Mouse (Mus musculus): ENCODE results near the gene Klf9. TPM values are rescaled to one million over a fixed set of nuclear protein-coding genes. Genes with fewer than 3 reads are reported as not detected.
A peak's percentile ranks its signal among the peaks of the same experiment; 100 is the strongest.
"Not testable (repeated sequence)": the region's sequence is repeated elsewhere in the genome, so short reads cannot be mapped to it uniquely, and the experiment has no call there.

The Klf9 gene
- polyA plus RNA-seq, 1 experiment from 2014 or later = 1.8 TPM

DNA sequence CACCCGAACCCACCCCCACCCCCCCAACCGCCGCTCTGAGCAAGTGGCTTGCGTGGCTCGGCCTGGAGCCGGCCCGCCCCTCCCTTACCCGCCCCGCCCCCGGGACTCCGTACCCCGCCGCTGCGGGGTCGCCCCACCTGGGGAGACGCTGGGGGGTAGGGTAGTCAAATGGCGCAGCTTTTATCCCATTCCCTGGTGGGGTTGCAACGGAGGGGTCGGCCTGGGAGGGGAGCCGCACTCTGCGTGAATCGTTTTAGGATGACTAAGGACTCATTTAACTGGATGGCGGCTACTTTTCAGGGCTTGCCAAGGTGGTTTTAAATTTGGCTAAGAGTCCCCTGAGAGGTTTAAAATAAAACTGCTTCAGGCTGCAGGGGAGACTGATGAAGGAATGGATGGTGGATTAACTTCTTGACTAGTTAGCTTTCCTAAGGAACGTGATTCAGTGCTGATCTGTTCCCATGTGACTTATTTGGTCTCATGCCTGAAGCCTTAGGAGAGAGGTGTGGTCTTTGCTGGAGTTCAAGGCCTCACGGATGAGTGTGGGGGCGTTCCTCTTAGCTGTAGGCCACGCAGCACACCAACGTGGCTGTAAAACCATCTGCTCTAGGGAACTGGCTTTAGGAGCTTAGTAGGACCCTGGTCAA, 1.5 kb downstream of the Klf9 start:
- WGBS = 4% methylated on average over 27 of the region's 28 CpGs
- Histone ChIP-seq H3K4me2 (ENCODE audit: low read length) (peak overlapping the region; percentile 97), H3K4me3 (ENCODE audit: control insufficient read depth in 1 of 2, insufficient read depth in 1 of 2, low read depth in 1 of 2, low read length in 2 of 2) (peak overlapping the region; percentile 61 to 62), H3K9ac (ENCODE audit: low read length) (peak overlapping the region; percentile 79), H3K9me3 (ENCODE audit: control insufficient read depth, low read length) (no peaks in the 10 kb centered on the region), H3K4me1 (ENCODE audit: control insufficient read depth in 2 of 2, insufficient read depth in 2 of 2, low read length in 2 of 2) (peaks cover 6 to 12% of the 10 kb centered on the region in 2 experiments), H3K27ac (replicated peaks in 1 of 2; ENCODE audit: control insufficient read depth in 1 of 2, insufficient read depth in 1 of 2, low read depth in 2 of 2, low read length in 2 of 2) (no peak overlapping the region), H3K36me3 (ENCODE audit: control insufficient read depth, insufficient read depth, low read length) (no peaks in the 10 kb centered on the region), H3K27me3 (ENCODE audit: control insufficient read depth, insufficient read depth, low read length) (no peaks in the 10 kb centered on the region)
- ATAC-seq (ENCODE audit: insufficient number of reproducible peaks, insufficient read depth, low FRiP score, low read depth) = no peak

- no peak for ATAC-seq (ENCODE audit: insufficient number of reproducible peaks, insufficient read depth, low FRiP score, low read depth)
- no peak overlapping the region for H3K27ac ChIP-seq (replicated peaks in 1 of 2; ENCODE audit: control insufficient read depth in 1 of 2, insufficient read depth in 1 of 2, low read depth in 2 of 2, low read length in 2 of 2)
- WGBS = 65% methylated on average over 7 of the region's 7 CpGs
- no peaks in the 10 kb centered on the region for H3K27me3 ChIP-seq (ENCODE audit: control insufficient read depth, insufficient read depth, low read length)
- no peak overlapping the region for H3K9ac ChIP-seq (ENCODE audit: low read length)
- peak overlapping the region; percentile 97 for H3K4me2 ChIP-seq (ENCODE audit: low read length)
- peaks cover 6 to 12% of the 10 kb centered on the region in 2 experiments for H3K4me1 ChIP-seq (ENCODE audit: control insufficient read depth in 2 of 2, insufficient read depth in 2 of 2, low read length in 2 of 2)
- no peaks in the 10 kb centered on the region for H3K9me3 ChIP-seq (ENCODE audit: control insufficient read depth, low read length)
- no peaks in the 10 kb centered on the region for H3K36me3 ChIP-seq (ENCODE audit: control insufficient read depth, insufficient read depth, low read length)
- H3K4me3 ChIP-seq (ENCODE audit: control insufficient read depth in 1 of 2, insufficient read depth in 1 of 2, low read depth in 1 of 2, low read length in 2 of 2) = peak overlapping the region in 1 of 2 experiments; percentile 62; a peak in 1 of 4 replicates
These were observed 2.0 kb downstream of the Klf9 start for GRCm38 (mm10) chr19:23143074-23143445.

DNA sequence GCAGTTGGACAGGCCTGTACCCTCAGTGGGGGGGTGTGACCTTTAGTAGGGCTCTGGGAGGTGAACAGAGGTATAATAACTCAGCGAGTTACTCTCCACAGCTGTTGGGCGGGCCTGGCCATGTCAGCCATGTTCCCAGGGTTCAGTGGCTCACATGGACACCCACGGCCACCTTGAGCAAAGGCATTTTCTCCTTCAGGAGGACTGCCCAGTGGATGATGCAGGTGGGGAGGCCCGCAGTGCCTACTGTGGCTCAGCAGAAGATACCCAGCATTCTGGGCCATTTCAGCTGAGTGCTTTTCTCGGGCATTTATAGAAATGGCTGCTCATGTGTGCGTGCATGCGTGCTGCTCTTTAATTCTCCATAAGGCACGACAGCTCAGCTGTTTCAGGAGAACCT, 2.5 kb downstream of the Klf9 start:
- Histone ChIP-seq H3K27ac (replicated peaks in 1 of 2; ENCODE audit: control insufficient read depth in 1 of 2, insufficient read depth in 1 of 2, low read depth in 2 of 2, low read length in 2 of 2) (no peak overlapping the region), H3K4me3 (ENCODE audit: control insufficient read depth in 1 of 2, insufficient read depth in 1 of 2, low read depth in 1 of 2, low read length in 2 of 2) (no peak overlapping the region), H3K4me2 (ENCODE audit: low read length) (no peak overlapping the region), H3K9me3 (ENCODE audit: control insufficient read depth, low read length) (no peaks in the 10 kb centered on the region), H3K9ac (ENCODE audit: low read length) (no peak overlapping the region), H3K4me1 (ENCODE audit: control insufficient read depth in 2 of 2, insufficient read depth in 2 of 2, low read length in 2 of 2) (peaks cover 6 to 12% of the 10 kb centered on the region in 2 experiments), H3K27me3 (ENCODE audit: control insufficient read depth, insufficient read depth, low read length) (no peaks in the 10 kb centered on the region), H3K36me3 (ENCODE audit: control insufficient read depth, insufficient read depth, low read length) (no peaks in the 10 kb centered on the region)
- 84% methylated on average over 8 of the region's 8 CpGs for WGBS
- ATAC-seq (ENCODE audit: insufficient number of reproducible peaks, insufficient read depth, low FRiP score, low read depth) = no peak

DNA sequence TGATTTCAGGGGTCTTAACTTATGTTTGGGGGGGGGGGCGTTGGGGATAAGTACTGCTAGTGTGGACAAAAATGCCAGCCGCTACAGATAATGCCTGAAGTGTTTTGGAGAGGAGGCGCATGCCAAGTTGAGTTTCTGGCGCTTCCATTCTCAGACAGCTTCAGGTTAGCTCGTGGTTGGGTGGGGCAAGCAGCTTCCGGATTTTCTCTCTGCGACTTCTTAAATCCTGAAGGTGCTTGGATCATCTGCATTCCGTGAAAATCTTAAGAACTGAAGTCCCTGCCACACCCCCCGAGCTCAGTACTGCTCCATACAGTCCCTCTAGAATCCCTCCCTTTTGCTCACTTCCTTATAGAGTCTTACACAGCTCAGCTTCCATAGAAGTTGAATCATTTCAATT, 3.0 kb downstream of the Klf9 start:
- H3K36me3 ChIP-seq (ENCODE audit: control insufficient read depth, insufficient read depth, low read length) = no peaks in the 10 kb centered on the region
- WGBS = 41% methylated on average over 9 of the region's 9 CpGs
- no peak overlapping the region for H3K9ac ChIP-seq (ENCODE audit: low read length)
- H3K9me3 ChIP-seq (ENCODE audit: control insufficient read depth, low read length) = no peaks in the 10 kb centered on the region
- H3K27ac ChIP-seq (replicated peaks in 1 of 2; ENCODE audit: control insufficient read depth in 1 of 2, insufficient read depth in 1 of 2, low read depth in 2 of 2, low read length in 2 of 2) = no peak overlapping the region
- no peak overlapping the region for H3K4me2 ChIP-seq (ENCODE audit: low read length)
- no peak for ATAC-seq (ENCODE audit: insufficient number of reproducible peaks, insufficient read depth, low FRiP score, low read depth)
- H3K4me3 ChIP-seq (ENCODE audit: control insufficient read depth in 1 of 2, insufficient read depth in 1 of 2, low read depth in 1 of 2, low read length in 2 of 2) = no peak overlapping the region
- H3K27me3 ChIP-seq (ENCODE audit: control insufficient read depth, insufficient read depth, low read length) = no peaks in the 10 kb centered on the region
- H3K4me1 ChIP-seq (ENCODE audit: control insufficient read depth in 2 of 2, insufficient read depth in 2 of 2, low read length in 2 of 2) = peaks cover 6 to 12% of the 10 kb centered on the region in 2 experiments

- no peak overlapping the region for H3K4me2 ChIP-seq (ENCODE audit: low read length)
- no peaks in the 10 kb centered on the region for H3K36me3 ChIP-seq (ENCODE audit: control insufficient read depth, insufficient read depth, low read length)
- 82% methylated on average over 3 of the region's 3 CpGs for WGBS
- no peak for ATAC-seq (ENCODE audit: insufficient number of reproducible peaks, insufficient read depth, low FRiP score, low read depth)
- no peaks in the 10 kb centered on the region for H3K9me3 ChIP-seq (ENCODE audit: control insufficient read depth, low read length)
- no peak overlapping the region for H3K27ac ChIP-seq (replicated peaks in 1 of 2; ENCODE audit: control insufficient read depth in 1 of 2, insufficient read depth in 1 of 2, low read depth in 2 of 2, low read length in 2 of 2)
- no peak overlapping the region for H3K4me3 ChIP-seq (ENCODE audit: control insufficient read depth in 1 of 2, insufficient read depth in 1 of 2, low read depth in 1 of 2, low read length in 2 of 2)
- no peaks in the 10 kb centered on the region for H3K27me3 ChIP-seq (ENCODE audit: control insufficient read depth, insufficient read depth, low read length)
- H3K4me1 ChIP-seq (ENCODE audit: control insufficient read depth in 2 of 2, insufficient read depth in 2 of 2, low read length in 2 of 2) = peaks cover 8 to 16% of the 10 kb centered on the region in 2 experiments
- H3K9ac ChIP-seq (ENCODE audit: low read length) = no peak overlapping the region
These were observed 4.1 kb downstream of the Klf9 start for GRCm38 (mm10) chr19:23145146-23145545.

GRCm38 (mm10) chr19:23145575-23145974, 4.5 kb downstream of the Klf9 start:
- H3K9me3 ChIP-seq (ENCODE audit: control insufficient read depth, low read length); H3K36me3 ChIP-seq (ENCODE audit: control insufficient read depth, insufficient read depth, low read length); H3K4me2 ChIP-seq (ENCODE audit: low read length); H3K27me3 ChIP-seq (ENCODE audit: control insufficient read depth, insufficient read depth, low read length); ATAC-seq (ENCODE audit: insufficient number of reproducible peaks, insufficient read depth, low FRiP score, low read depth); H3K27ac ChIP-seq (replicated peaks in 1 of 2; ENCODE audit: control insufficient read depth in 1 of 2, insufficient read depth in 1 of 2, low read depth in 2 of 2, low read length in 2 of 2); H3K4me3 ChIP-seq (ENCODE audit: control insufficient read depth in 1 of 2, insufficient read depth in 1 of 2, low read depth in 1 of 2, low read length in 2 of 2); H3K9ac ChIP-seq (ENCODE audit: low read length): not testable (repeated sequence)
- peaks cover 8 to 16% of the 10 kb centered on the region in 2 experiments for H3K4me1 ChIP-seq (ENCODE audit: control insufficient read depth in 2 of 2, insufficient read depth in 2 of 2, low read length in 2 of 2)
- 85% methylated on average over 7 of the region's 7 CpGs for WGBS

DNA sequence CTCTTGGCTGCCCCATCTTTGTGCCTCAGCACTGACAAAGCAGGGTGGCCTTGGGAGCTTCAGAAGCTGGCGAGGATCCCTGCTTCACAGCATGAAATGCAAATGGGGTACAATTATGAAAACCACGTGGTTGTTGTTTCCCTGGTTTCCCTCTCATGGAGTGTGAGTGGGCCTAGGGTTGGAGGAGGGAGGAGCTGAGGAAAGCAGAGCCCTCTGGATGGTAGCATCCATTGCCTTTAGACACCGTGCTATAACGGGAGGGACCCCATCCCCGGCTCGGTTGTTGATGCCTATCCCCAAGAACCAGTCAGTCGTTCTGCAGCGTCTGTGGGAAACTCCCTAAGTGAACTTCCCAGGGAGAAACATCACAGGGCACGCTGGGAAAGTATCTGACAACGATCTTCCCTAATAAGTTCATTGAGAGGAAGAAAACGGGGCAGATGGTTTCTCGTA, 5.4 kb downstream of the Klf9 start:
- Histone ChIP-seq H3K9ac (ENCODE audit: low read length) (no peak overlapping the region), H3K27me3 (ENCODE audit: control insufficient read depth, insufficient read depth, low read length) (no peaks in the 10 kb centered on the region), H3K27ac (replicated peaks in 1 of 2; ENCODE audit: control insufficient read depth in 1 of 2, insufficient read depth in 1 of 2, low read depth in 2 of 2, low read length in 2 of 2) (no peak overlapping the region), H3K4me3 (ENCODE audit: control insufficient read depth in 1 of 2, insufficient read depth in 1 of 2, low read depth in 1 of 2, low read length in 2 of 2) (no peak overlapping the region), H3K4me1 (ENCODE audit: control insufficient read depth in 2 of 2, insufficient read depth in 2 of 2, low read length in 2 of 2) (peaks cover 10 to 21% of the 10 kb centered on the region in 2 experiments), H3K9me3 (ENCODE audit: control insufficient read depth, low read length) (no peaks in the 10 kb centered on the region), H3K4me2 (ENCODE audit: low read length) (no peak overlapping the region), H3K36me3 (ENCODE audit: control insufficient read depth, insufficient read depth, low read length) (no peaks in the 10 kb centered on the region)
- no peak for ATAC-seq (ENCODE audit: insufficient number of reproducible peaks, insufficient read depth, low FRiP score, low read depth)
- WGBS = 52% methylated on average over 12 of the region's 12 CpGs
